Mouse (Mus musculus): ENCODE results near the gene Med12l. TPM values are rescaled to one million over a fixed set of nuclear protein-coding genes. Genes with fewer than 3 reads are reported as not detected.
A peak's percentile ranks its signal among the peaks of the same experiment; 100 is the strongest.

Med12l gene
- total and polyA plus RNA-seq, 2 experiments from 2014 or later = 1.2 to 7.1 TPM

DNA sequence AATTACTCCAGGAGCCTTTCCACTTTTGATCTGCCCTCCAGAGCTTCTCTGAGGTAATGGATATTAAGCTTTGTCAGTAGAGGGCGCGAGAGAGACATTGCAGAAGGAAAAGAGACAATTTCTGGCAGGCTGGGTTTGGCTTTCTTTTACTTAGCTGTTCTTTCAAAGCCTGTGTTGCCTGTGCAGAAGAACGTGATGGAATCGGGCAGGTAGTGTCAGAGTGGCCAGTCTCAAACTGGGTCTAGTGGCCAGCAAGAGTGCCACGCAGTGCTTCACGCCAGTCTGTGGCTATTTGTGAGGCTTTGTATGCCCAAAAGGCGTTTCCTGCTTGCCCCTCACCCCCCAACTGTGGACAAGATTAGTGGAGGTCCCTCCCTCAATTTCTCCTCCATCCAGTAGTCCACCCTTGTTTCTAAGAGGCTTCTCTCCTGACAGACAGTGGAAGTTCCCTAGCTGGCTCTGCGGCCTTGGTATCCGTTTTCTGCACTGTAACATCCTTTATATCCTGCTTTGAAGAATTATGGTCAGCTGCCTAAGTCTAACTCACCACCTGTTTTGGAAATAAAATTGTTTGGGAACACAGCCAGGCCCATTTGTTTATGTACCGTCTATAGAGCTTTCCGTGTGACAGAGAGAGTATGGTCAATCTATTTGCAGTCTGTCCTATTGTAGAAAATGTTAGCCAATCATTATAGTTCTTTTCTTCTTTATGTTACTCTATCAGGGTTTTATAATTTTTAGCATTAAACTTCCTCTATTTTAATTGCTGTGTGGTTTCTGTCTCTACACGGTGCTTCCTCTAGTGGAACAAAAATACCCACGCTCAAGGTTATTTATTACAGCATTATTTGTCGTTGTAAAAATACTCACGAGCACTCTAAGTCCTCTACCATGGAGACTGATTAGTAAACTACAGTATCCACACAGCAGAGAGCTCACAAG lies 22.5 kb upstream of the Med12l start:
- 0 out of 2 replicates have a peak, but pooled peaks cover 4% of the 10 kb centered on the region for H3K27me3 ChIP-seq (ENCODE audit: control insufficient read depth, insufficient read depth, low read length)
- peak overlapping the region; percentile 46 for H3K4me2 ChIP-seq (ENCODE audit: low read depth, low read length)
- 0 out of 2 replicates have a peak overlapping the region, but pooled peaks have one; percentile 11 for H3K4me3 ChIP-seq (ENCODE audit: low read depth, low read length)
- no peak overlapping the region for H3K9ac ChIP-seq (replicated peaks; ENCODE audit: low read depth, low read length)
- no peaks in the 10 kb centered on the region for H3K36me3 ChIP-seq (replicated peaks; ENCODE audit: control insufficient read depth, insufficient read depth, low read length)
- no peaks in the 10 kb centered on the region for H3K9me3 ChIP-seq (replicated peaks; ENCODE audit: control insufficient read depth, low read length)
- WGBS = 40% methylated on average over 15 of the region's 15 CpGs
- DNase-seq (ENCODE audit: low spot score) = peak; percentile 83
- peak; percentile 36; the same call in 1 of the 2 replicates for ATAC-seq (ENCODE audit: insufficient read depth, low read depth)
- H3K4me1 ChIP-seq (ENCODE audit: control insufficient read depth, insufficient read depth) = no peaks in the 10 kb centered on the region
- no peak overlapping the region for H3K27ac ChIP-seq (ENCODE audit: low read depth)
- no peak for TF ChIP-seq EP300 (IDR thresholded peaks at IDR 0.05; ENCODE audit: low read depth)
- TF ChIP-seq CTCF (IDR thresholded peaks at IDR 0.05; ENCODE audit: low read depth) = peak; percentile 90

DNA sequence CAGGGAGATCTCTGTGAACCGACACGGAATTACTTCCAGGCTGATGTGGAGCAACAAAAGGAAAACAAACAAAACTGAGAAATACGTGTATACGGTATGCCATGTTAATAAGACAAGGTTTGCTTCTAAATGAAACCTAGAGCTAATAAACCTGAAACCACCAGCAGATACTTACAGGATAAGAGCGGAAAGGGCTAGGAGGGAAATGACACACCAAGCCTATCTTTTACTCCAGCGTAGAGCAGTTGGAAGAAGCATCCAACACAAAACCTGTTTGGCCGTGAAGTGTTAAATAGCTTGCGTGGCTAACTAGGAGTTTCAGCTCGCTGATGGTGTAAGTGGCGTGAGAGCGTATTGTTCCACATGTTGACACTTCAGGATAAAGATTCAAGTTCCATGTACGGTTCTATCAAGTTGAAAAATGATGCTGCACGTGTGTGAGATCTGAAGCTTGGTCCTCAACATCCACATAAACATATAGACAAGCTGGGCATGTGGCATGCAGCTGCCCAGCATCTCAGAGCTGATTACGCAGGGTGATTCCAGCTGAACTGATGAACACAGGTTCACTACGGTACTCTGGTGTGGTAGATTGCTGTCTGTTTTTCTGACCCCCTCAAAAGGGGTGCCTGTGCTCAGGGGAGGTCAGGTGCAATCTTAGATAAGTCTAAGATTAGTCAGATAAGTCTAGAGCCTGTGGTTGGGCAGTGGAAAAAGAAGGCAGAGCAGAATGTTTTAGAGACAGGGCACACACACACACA lies 21.6 kb upstream of the Med12l start:
- TF ChIP-seq EP300 (IDR thresholded peaks at IDR 0.05; ENCODE audit: low read depth) (no peak), CTCF (IDR thresholded peaks at IDR 0.05; ENCODE audit: low read depth) (no peak)
- Histone ChIP-seq H3K4me1 (ENCODE audit: control insufficient read depth, insufficient read depth) (no peaks in the 10 kb centered on the region), H3K27me3 (ENCODE audit: control insufficient read depth, insufficient read depth, low read length) (0 out of 2 replicates have a peak, but pooled peaks cover 9% of the 10 kb centered on the region), H3K4me3 (ENCODE audit: low read depth, low read length) (no peak overlapping the region), H3K9me3 (replicated peaks; ENCODE audit: control insufficient read depth, low read length) (no peaks in the 10 kb centered on the region), H3K36me3 (replicated peaks; ENCODE audit: control insufficient read depth, insufficient read depth, low read length) (no peaks in the 10 kb centered on the region), H3K4me2 (ENCODE audit: low read depth, low read length) (no peak overlapping the region), H3K27ac (ENCODE audit: low read depth) (no peak overlapping the region), H3K9ac (replicated peaks; ENCODE audit: low read depth, low read length) (no peak overlapping the region)
- WGBS = 63% methylated on average over 15 of the region's 15 CpGs
- DNase-seq (ENCODE audit: low spot score) (no peak), ATAC-seq (ENCODE audit: insufficient read depth, low read depth) (no peak)

DNA sequence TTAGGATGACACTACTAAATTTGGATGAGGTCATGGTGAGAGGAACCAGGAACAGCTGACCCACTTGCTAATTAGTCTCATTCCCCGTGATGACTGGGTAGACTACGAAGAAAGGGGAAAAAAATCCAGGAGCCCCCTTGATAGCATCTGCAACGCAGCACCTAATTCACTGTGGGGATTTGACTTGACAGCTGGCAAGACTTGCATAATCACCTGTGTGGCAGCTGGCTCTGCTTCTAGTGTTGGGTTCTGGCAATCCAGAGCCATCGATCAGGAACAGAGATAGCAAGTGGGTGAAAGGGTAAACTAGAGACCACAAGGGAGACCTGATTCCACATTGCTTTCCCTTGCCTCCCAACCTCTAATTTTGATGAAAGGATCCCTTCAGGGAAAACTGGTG lies 19.8 kb upstream of the Med12l start:
- Histone ChIP-seq H3K9ac (replicated peaks; ENCODE audit: low read depth, low read length) (no peak overlapping the region), H3K4me2 (ENCODE audit: low read depth, low read length) (no peak overlapping the region), H3K27me3 (ENCODE audit: control insufficient read depth, insufficient read depth, low read length) (0 out of 2 replicates have a peak, but pooled peaks cover 9% of the 10 kb centered on the region), H3K36me3 (replicated peaks; ENCODE audit: control insufficient read depth, insufficient read depth, low read length) (no peaks in the 10 kb centered on the region), H3K4me3 (ENCODE audit: low read depth, low read length) (no peak overlapping the region), H3K27ac (ENCODE audit: low read depth) (no peak overlapping the region), H3K4me1 (ENCODE audit: control insufficient read depth, insufficient read depth) (no peaks in the 10 kb centered on the region), H3K9me3 (replicated peaks; ENCODE audit: control insufficient read depth, low read length) (no peaks in the 10 kb centered on the region)
- ATAC-seq (ENCODE audit: insufficient read depth, low read depth) (no peak), DNase-seq (ENCODE audit: low spot score) (no peak)
- WGBS = 50% methylated on average over 4 of the region's 4 CpGs
- TF ChIP-seq CTCF (IDR thresholded peaks at IDR 0.05; ENCODE audit: low read depth) = no peak

DNA sequence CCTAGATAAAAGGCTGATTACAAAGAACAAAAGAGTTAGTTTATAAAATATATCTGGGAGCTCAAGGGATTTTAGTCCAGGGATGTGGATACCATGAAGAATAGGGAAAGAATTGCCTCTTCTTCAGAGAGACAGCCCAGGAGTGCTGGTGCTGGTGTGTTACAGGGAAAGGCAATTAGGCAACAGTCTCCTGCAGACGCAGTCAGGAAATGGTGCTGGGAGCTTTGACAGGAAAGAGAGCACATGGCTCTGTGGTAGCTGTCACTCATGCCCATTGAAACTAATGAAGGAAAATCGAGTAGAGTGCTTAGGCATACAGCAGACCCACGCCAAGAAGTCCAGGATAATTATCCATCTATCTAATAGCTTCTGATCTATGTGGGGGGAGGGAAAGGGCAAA lies 16.3 kb upstream of the Med12l start:
- Histone ChIP-seq H3K4me3 (ENCODE audit: low read depth, low read length) (no peak overlapping the region), H3K4me1 (ENCODE audit: control insufficient read depth, insufficient read depth) (no peaks in the 10 kb centered on the region), H3K9ac (replicated peaks; ENCODE audit: low read depth, low read length) (no peak overlapping the region), H3K4me2 (ENCODE audit: low read depth, low read length) (no peak overlapping the region), H3K36me3 (replicated peaks; ENCODE audit: control insufficient read depth, insufficient read depth, low read length) (no peaks in the 10 kb centered on the region), H3K9me3 (replicated peaks; ENCODE audit: control insufficient read depth, low read length) (no peaks in the 10 kb centered on the region), H3K27ac (ENCODE audit: low read depth) (no peak overlapping the region), H3K27me3 (ENCODE audit: control insufficient read depth, insufficient read depth, low read length) (0 out of 2 replicates have a peak, but pooled peaks cover 9% of the 10 kb centered on the region)
- no peak for ATAC-seq (ENCODE audit: insufficient read depth, low read depth)
- TF ChIP-seq EP300 (IDR thresholded peaks at IDR 0.05; ENCODE audit: low read depth) = no peak
- TF ChIP-seq CTCF (IDR thresholded peaks at IDR 0.05; ENCODE audit: low read depth) = no peak
- DNase-seq (ENCODE audit: low spot score) = no peak
- WGBS = 36% methylated on average over 3 of the region's 3 CpGs

DNA sequence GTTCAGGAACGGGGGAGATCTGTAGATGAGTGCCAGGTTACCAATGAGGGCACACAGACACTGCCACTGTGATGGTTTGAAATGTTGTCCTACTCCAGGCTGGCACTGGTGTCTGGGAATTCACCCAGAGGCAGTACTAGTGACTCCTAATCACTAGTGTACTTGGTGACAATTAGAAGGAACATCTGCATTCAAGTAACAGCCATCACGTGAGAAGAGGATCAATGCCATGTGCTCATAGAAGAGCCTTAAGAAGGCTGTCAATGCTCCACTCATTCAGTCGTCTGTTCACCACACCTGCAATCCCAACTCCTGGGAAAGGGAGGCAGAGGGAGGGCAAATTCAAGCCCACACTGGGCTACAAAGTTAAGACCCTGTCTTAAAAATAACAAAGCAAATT lies 15.1 kb upstream of the Med12l start:
- TF ChIP-seq CTCF (IDR thresholded peaks at IDR 0.05; ENCODE audit: low read depth) = no peak
- TF ChIP-seq EP300 (IDR thresholded peaks at IDR 0.05; ENCODE audit: low read depth) = no peak
- Histone ChIP-seq H3K4me2 (ENCODE audit: low read depth, low read length) (no peak overlapping the region), H3K27ac (ENCODE audit: low read depth) (no peak overlapping the region), H3K36me3 (replicated peaks; ENCODE audit: control insufficient read depth, insufficient read depth, low read length) (no peaks in the 10 kb centered on the region), H3K27me3 (ENCODE audit: control insufficient read depth, insufficient read depth, low read length) (0 out of 2 replicates have a peak, but pooled peaks cover 9% of the 10 kb centered on the region), H3K4me1 (ENCODE audit: control insufficient read depth, insufficient read depth) (no peaks in the 10 kb centered on the region), H3K9me3 (replicated peaks; ENCODE audit: control insufficient read depth, low read length) (no peaks in the 10 kb centered on the region), H3K9ac (replicated peaks; ENCODE audit: low read depth, low read length) (no peak overlapping the region), H3K4me3 (ENCODE audit: low read depth, low read length) (no peak overlapping the region)
- ATAC-seq (ENCODE audit: insufficient read depth, low read depth) (no peak), DNase-seq (ENCODE audit: low spot score) (no peak)
- WGBS = 67% methylated on average over 3 of the region's 3 CpGs
